Mouse (Mus musculus): ENCODE data around the gene Mindy3. TPM values are rescaled to one million over a fixed set of nuclear protein-coding genes. Genes with fewer than 3 reads are reported as not detected.

The Mindy3 gene
- polyA plus RNA-seq (2015; fragmentation: Nextera tagmentation; extraction: Ambion mirVana): 31.8 and 33.6 TPM in 2 replicates

DNA sequence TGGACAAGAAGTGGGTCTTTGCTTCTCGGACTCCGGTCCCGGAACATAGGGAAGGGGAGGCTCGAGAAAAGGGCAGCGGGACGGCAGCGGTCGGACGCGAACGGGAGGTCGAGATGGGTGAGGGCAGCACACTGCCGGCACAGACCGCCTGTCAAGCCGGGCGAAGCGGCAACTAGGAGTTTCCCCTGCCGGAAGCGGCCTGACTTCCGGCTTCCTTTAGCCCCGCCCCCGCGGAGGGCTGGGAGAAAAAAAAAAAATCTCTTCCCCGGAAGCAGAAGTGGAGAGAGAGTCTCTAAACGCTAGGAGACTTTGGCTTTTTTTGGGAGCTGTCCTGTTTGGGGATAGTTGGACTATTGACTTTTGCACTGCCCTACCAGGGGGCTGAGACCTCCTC, at the start of gene Mindy3:
TSS of gene Mindy3 (minus strand) at position 209 of the 394 bp plus-strand sequence.
- H3K4me2 ChIP-seq (replicated peaks; ENCODE audit: low read depth): peak within 1 kb of the TSS; percentile 83
- no peaks in the 10 kb centered on the region for H3K36me3 ChIP-seq (ENCODE audit: control insufficient read depth, insufficient read depth, low read length)
- under 1% methylated on average over 25 of the region's 25 CpGs for WGBS
- peak within 1 kb of the TSS; percentile 87 for H3K4me3 ChIP-seq (ENCODE audit: low read depth, low read length)
- H3K27ac ChIP-seq (replicated peaks): peak within 1 kb of the TSS; percentile 69
- peak; percentile 92 for DNase-seq (ENCODE audit: low spot score)
- no peaks in the 10 kb centered on the region for H3K9me3 ChIP-seq (ENCODE audit: control insufficient read depth, low read length)
- no peaks in the 10 kb centered on the region for H3K4me1 ChIP-seq (replicated peaks; ENCODE audit: control insufficient read depth, insufficient read depth)
- peak within 1 kb of the TSS; percentile 83 for H3K9ac ChIP-seq (ENCODE audit: low read length)
- ATAC-seq (ENCODE audit: low FRiP score, low TSS enrichment): peak; percentile 93
- H3K27me3 ChIP-seq (ENCODE audit: control insufficient read depth, insufficient read depth, low read length): no peaks in the 10 kb centered on the region
- no peak for TF ChIP-seq EP300 (optimal IDR thresholded peaks at IDR 0.05)
- TF ChIP-seq CTCF (IDR thresholded peaks at IDR 0.05; ENCODE audit: low read depth): 0 out of 2 replicates have a peak, but pooled peaks have one; percentile 3

DNA sequence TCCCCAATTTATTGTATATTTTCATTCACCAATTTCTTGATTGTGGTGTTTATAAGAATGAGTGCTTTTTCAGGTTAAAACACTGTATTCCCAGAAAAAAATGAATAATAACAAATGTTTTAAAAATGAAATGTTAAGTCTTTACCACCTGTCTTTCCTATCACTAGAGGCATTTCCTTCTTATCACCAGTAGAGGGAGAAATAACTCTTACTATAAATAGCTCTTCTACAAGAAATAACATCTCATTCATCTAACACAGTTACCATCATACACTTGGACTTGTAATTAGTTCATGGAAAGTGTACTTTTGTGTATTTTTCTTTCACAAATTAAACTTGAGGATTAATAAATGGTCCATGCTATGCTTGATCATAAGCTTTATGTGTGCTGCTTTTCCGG, 40.5 kb upstream of the Mindy3 start:
- DNase-seq (ENCODE audit: low spot score): no peak
- 82% methylated on average over 1 of the region's 1 CpGs for WGBS

DNA sequence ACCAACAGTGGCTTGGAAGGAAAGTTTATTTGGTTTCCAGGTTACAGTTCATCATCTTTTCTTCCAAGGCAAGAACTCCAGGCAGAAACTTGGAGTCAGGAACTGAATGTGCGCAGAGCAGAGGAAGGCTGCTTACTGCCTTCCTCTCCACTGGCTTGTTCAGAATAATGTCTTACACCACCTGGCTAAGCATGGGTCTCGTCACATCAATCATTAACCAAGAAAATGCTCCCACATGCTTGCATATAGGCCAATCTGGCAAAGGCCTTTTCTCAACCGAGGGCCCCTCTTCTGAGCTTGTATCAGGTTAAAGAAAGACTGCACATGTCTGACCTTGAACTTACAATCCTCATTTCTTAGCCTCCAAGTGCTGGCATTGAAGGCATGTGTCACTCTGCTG, 30.8 kb upstream of the Mindy3 start:
- Histone ChIP-seq H3K9me3 (ENCODE audit: control insufficient read depth, low read length) (no peaks in the 10 kb centered on the region), H3K27ac (replicated peaks) (no peak overlapping the region), H3K4me1 (replicated peaks; ENCODE audit: control insufficient read depth, insufficient read depth) (no peaks in the 10 kb centered on the region), H3K4me2 (replicated peaks; ENCODE audit: low read depth) (no peak overlapping the region), H3K4me3 (ENCODE audit: low read depth, low read length) (no peak overlapping the region), H3K9ac (ENCODE audit: low read length) (no peak overlapping the region), H3K27me3 (ENCODE audit: control insufficient read depth, insufficient read depth, low read length) (no peaks in the 10 kb centered on the region), H3K36me3 (ENCODE audit: control insufficient read depth, insufficient read depth, low read length) (no peaks in the 10 kb centered on the region)
- no peak for DNase-seq (ENCODE audit: low spot score)
- ATAC-seq (ENCODE audit: low FRiP score, low TSS enrichment): no peak
- TF ChIP-seq EP300 (optimal IDR thresholded peaks at IDR 0.05): no peak
- no peak for TF ChIP-seq CTCF (IDR thresholded peaks at IDR 0.05; ENCODE audit: low read depth)
- WGBS: 66% methylated on average over 3 of the region's 3 CpGs

More for the DNA sequence above, 40.5 kb upstream of the Mindy3 start:
- no peak overlapping the region for H3K4me3 ChIP-seq (ENCODE audit: low read depth, low read length)
- H3K27me3 ChIP-seq (ENCODE audit: control insufficient read depth, insufficient read depth, low read length): no peaks in the 10 kb centered on the region
- no peak overlapping the region for H3K4me2 ChIP-seq (replicated peaks; ENCODE audit: low read depth)
- no peak for TF ChIP-seq EP300 (optimal IDR thresholded peaks at IDR 0.05)
- TF ChIP-seq CTCF (IDR thresholded peaks at IDR 0.05; ENCODE audit: low read depth): peak; percentile 68
- no peaks in the 10 kb centered on the region for H3K36me3 ChIP-seq (ENCODE audit: control insufficient read depth, insufficient read depth, low read length)
- no peak for ATAC-seq (ENCODE audit: low FRiP score, low TSS enrichment)
- no peak overlapping the region for H3K9ac ChIP-seq (ENCODE audit: low read length)
- H3K4me1 ChIP-seq (replicated peaks; ENCODE audit: control insufficient read depth, insufficient read depth): no peaks in the 10 kb centered on the region
- no peaks in the 10 kb centered on the region for H3K9me3 ChIP-seq (ENCODE audit: control insufficient read depth, low read length)
- H3K27ac ChIP-seq (replicated peaks): no peak overlapping the region

DNA sequence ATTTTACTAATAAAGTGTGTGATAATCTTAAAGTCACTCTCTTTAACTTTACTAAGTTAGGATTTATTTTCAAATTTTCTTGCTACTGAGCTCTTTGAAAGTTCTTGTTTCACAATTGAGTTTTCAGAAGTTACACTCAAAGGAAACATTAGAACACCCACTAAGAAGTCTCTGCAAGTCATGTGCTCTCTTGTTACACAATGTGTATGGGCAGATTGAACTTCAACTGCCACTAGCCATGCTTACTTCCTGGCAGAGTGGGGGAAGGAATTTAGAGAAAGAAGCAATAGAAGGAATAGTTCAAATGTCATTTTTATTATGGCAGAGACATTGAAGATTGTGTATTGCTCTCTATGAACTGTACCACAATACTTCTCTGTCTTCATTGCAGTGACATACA, 20.9 kb upstream of the Mindy3 start:
- H3K4me1 ChIP-seq (replicated peaks; ENCODE audit: control insufficient read depth, insufficient read depth): no peaks in the 10 kb centered on the region
- H3K9ac ChIP-seq (ENCODE audit: low read length): no peak overlapping the region
- H3K36me3 ChIP-seq (ENCODE audit: control insufficient read depth, insufficient read depth, low read length): no peaks in the 10 kb centered on the region
- H3K27ac ChIP-seq (replicated peaks): no peak overlapping the region
- no peak overlapping the region for H3K4me2 ChIP-seq (replicated peaks; ENCODE audit: low read depth)
- DNase-seq (ENCODE audit: low spot score) (no peak), ATAC-seq (ENCODE audit: low FRiP score, low TSS enrichment) (no peak)
- no peak for TF ChIP-seq CTCF (IDR thresholded peaks at IDR 0.05; ENCODE audit: low read depth)
- no peak for TF ChIP-seq EP300 (optimal IDR thresholded peaks at IDR 0.05)
- H3K9me3 ChIP-seq (ENCODE audit: control insufficient read depth, low read length): no peaks in the 10 kb centered on the region
- no peak overlapping the region for H3K4me3 ChIP-seq (ENCODE audit: low read depth, low read length)
- H3K27me3 ChIP-seq (ENCODE audit: control insufficient read depth, insufficient read depth, low read length): no peaks in the 10 kb centered on the region

DNA sequence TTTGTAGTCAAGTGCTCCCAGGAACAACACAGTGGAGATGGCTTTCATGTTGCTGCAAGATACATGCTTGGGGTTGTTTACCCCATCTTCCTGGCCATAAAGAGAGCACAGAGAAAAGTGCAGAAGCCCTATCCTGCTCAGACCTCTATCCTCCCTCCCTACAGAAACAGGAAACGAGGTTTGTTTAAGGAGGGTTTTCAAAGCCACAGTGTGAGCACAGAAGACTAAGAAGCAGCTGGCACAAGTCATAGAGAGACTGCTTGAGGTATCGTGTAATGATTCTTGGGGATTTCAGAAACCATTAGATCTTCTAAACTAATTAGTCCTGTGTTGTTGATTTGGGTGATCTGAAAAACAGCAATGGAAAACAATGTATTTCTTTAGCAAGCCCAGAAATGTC, 20.3 kb upstream of the Mindy3 start:
- no peak overlapping the region for H3K9ac ChIP-seq (ENCODE audit: low read length)
- H3K27ac ChIP-seq (replicated peaks): no peak overlapping the region
- H3K27me3 ChIP-seq (ENCODE audit: control insufficient read depth, insufficient read depth, low read length): no peaks in the 10 kb centered on the region
- no peaks in the 10 kb centered on the region for H3K36me3 ChIP-seq (ENCODE audit: control insufficient read depth, insufficient read depth, low read length)
- H3K4me1 ChIP-seq (replicated peaks; ENCODE audit: control insufficient read depth, insufficient read depth): no peaks in the 10 kb centered on the region
- DNase-seq (ENCODE audit: low spot score): no peak
- TF ChIP-seq CTCF (IDR thresholded peaks at IDR 0.05; ENCODE audit: low read depth) (no peak), EP300 (optimal IDR thresholded peaks at IDR 0.05) (no peak)
- WGBS: 33% methylated on average over 2 of the region's 2 CpGs
- H3K9me3 ChIP-seq (ENCODE audit: control insufficient read depth, low read length): no peaks in the 10 kb centered on the region
- no peak overlapping the region for H3K4me3 ChIP-seq (ENCODE audit: low read depth, low read length)
- no peak for ATAC-seq (ENCODE audit: low FRiP score, low TSS enrichment)
- no peak overlapping the region for H3K4me2 ChIP-seq (replicated peaks; ENCODE audit: low read depth)

DNA sequence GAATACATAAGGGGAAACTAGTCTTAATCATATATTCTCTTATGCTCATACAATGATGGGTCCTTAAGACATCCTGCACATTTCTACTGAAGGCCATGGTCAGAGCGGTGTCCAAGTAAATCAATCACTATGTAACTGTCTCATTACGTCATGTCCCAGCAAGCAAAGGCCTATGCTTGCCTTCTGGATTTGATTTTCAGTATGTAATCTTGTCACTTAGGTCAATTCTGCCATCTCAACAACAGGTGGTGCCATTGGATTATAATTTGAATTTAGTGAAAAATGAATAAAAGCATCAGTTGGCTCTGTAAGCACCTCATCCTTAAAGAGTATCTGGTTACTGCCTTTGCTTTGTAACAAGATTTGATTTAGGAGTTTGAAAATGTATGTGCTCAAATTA, 18.9 kb upstream of the Mindy3 start:
- DNase-seq (ENCODE audit: low spot score) (no peak), ATAC-seq (ENCODE audit: low FRiP score, low TSS enrichment) (no peak)
- Histone ChIP-seq H3K9ac (ENCODE audit: low read length) (no peak overlapping the region), H3K9me3 (ENCODE audit: control insufficient read depth, low read length) (no peaks in the 10 kb centered on the region), H3K4me3 (ENCODE audit: low read depth, low read length) (no peak overlapping the region), H3K4me2 (replicated peaks; ENCODE audit: low read depth) (no peak overlapping the region), H3K27ac (replicated peaks) (no peak overlapping the region), H3K4me1 (replicated peaks; ENCODE audit: control insufficient read depth, insufficient read depth) (no peaks in the 10 kb centered on the region), H3K36me3 (ENCODE audit: control insufficient read depth, insufficient read depth, low read length) (no peaks in the 10 kb centered on the region), H3K27me3 (ENCODE audit: control insufficient read depth, insufficient read depth, low read length) (no peaks in the 10 kb centered on the region)
- WGBS: 68% methylated on average over 2 of the region's 2 CpGs
- TF ChIP-seq CTCF (IDR thresholded peaks at IDR 0.05; ENCODE audit: low read depth) (peak; percentile 55), EP300 (optimal IDR thresholded peaks at IDR 0.05) (no peak)
